Mouse (Mus musculus): ENCODE results near the gene Gcn1l1. TPM values are rescaled to one million over a fixed set of nuclear protein-coding genes. Genes with fewer than 3 reads are reported as not detected.

Gcn1l1 gene
- total RNA-seq (2012; rRNA removed) (79.7 and 93.8 TPM in 2 replicates), polyA plus RNA-seq (2012; ENCODE audit: insufficient read depth in 1 of 2, insufficient read length in 2 of 2, low read depth in 1 of 2, low replicate concordance in 2 of 2, missing spikeins in 1 of 2) (100 to 1,000 TPM in 1 of 2 experiments, 10 to 100 TPM in 1; 88.2 to 123 TPM)

DNA sequence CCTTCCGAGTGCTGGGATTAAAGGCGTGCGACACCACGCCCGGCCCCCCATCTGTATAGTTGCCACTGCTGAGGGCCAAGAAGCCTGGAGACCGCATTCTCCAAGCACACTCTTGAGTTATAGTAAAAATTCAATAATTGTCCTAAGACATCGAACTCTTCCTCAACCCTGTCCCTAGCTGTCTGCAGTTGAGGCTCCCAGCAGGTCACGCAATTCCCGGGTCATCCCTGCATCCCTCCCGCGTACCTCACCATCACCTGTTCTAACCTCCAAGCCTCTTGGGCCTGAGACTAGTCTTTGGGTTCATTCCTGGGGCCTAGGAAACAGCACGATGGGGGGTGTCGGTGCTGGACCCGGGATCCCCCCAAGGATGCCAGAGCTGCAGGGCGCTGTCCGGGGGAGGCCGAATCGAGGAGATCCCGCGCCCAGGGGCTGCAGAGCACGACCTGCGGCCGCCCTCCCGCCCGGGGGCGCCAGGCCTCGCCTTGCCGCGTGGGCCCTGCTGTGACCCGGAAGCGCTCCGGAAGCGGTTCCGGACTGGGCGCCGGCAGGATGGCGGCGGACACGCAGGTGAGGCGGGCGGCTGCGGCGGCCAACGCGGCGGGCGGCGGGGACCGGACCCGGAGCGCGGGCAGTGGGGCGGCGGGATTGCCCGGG lies at the start of gene Gcn1l1:
Gcn1l1 (plus strand) TSS at position 518 of the 657 bp plus-strand sequence.
- no peaks in the 10 kb centered on the region for H3K27me3 ChIP-seq (ENCODE audit: control insufficient read depth in 1 of 2, insufficient read depth in 2 of 2, low read length in 2 of 2)
- TF ChIP-seq TCF12 (IDR thresholded peaks at IDR 0.05; ENCODE audit: low read depth, low read length): peak; percentile 56; the same call in 1 of the 2 replicates
- TF ChIP-seq MAX (IDR thresholded peaks at IDR 0.05; ENCODE audit: low read length): peak; percentile 85
- no peak for TF ChIP-seq TAL1 (IDR thresholded peaks at IDR 0.05; ENCODE audit: low read length)
- peak; percentile 74 for TF ChIP-seq NELFE (IDR thresholded peaks at IDR 0.05; ENCODE audit: low read depth, low read length)
- peak; percentile 81; the same call in 1 of the 2 replicates for TF ChIP-seq MYC (IDR thresholded peaks at IDR 0.05; ENCODE audit: low read depth, low read length)
- peak; percentile 87 for TF ChIP-seq SIN3A (IDR thresholded peaks at IDR 0.05; ENCODE audit: low read length)
- TF ChIP-seq EP300 (IDR thresholded peaks at IDR 0.05; ENCODE audit: low read depth in 1 of 2, low read length in 2 of 2): no peak
- TF ChIP-seq CHD1 (IDR thresholded peaks at IDR 0.05; ENCODE audit: low read depth, low read length): no peak
- peak; percentile 35; the same call in 1 of the 2 replicates for TF ChIP-seq MAZ (IDR thresholded peaks at IDR 0.05; ENCODE audit: low read depth, low read length)
- 0 out of 2 replicates have a peak, but pooled peaks have one; percentile 14 for TF ChIP-seq NRF1 (IDR thresholded peaks at IDR 0.05; ENCODE audit: insufficient read depth, low read depth, low read length, poor library complexity, severe bottlenecking)
- peak; percentile 78 for TF ChIP-seq ELF1 (IDR thresholded peaks at IDR 0.05; ENCODE audit: low read depth, low read length)
- TF ChIP-seq MEF2A (IDR thresholded peaks at IDR 0.05; ENCODE audit: extremely low read depth, insufficient replicate concordance, low read depth, low read length, poor library complexity, severe bottlenecking): peak; percentile 15; the same call in 1 of the 2 replicates
- TF ChIP-seq RCOR1 (IDR thresholded peaks at IDR 0.05; ENCODE audit: low read depth, low read length): peak; percentile 16; the same call in 1 of the 2 replicates
- TF ChIP-seq ETS1 (IDR thresholded peaks at IDR 0.05; ENCODE audit: low read depth, low read length): no peak
- TF ChIP-seq ZKSCAN1 (IDR thresholded peaks at IDR 0.05; ENCODE audit: low read depth, low read length): no peak
- peak in 2 of 3 experiments; percentile 57 to 80; a peak in 4 of 6 replicates for TF ChIP-seq CTCF (IDR thresholded peaks at IDR 0.05 in 2 of 3, conservative IDR thresholded peaks at IDR 0.05 in 1 of 3; ENCODE audit: control insufficient read depth in 1 of 3, insufficient read depth in 1 of 3, low read depth in 2 of 3, low read length in 3 of 3, poor library complexity in 1 of 3, severe bottlenecking in 1 of 3)
- TF ChIP-seq SMC3 (IDR thresholded peaks at IDR 0.05; ENCODE audit: low read depth, low read length): no peak
- no peak for TF ChIP-seq UBTF (IDR thresholded peaks at IDR 0.05; ENCODE audit: borderline replicate concordance, insufficient read depth, low read depth, low read length)
- no peak for TF ChIP-seq BHLHE40 (IDR thresholded peaks at IDR 0.05; ENCODE audit: borderline replicate concordance, low read depth, low read length)
- TF ChIP-seq E2F4 (IDR thresholded peaks at IDR 0.05; ENCODE audit: borderline replicate concordance, low read depth, low read length): no peak
- TF ChIP-seq JUND (IDR thresholded peaks at IDR 0.05; ENCODE audit: low read depth, low read length): no peak
- peak; percentile 83; the same call in 1 of the 2 replicates for TF ChIP-seq MXI1 (IDR thresholded peaks at IDR 0.05; ENCODE audit: low read depth, low read length)
- no peak for TF ChIP-seq ZC3H11A (IDR thresholded peaks at IDR 0.05; ENCODE audit: low read depth, low read length)
- TF ChIP-seq POLR2A (IDR thresholded peaks at IDR 0.05; ENCODE audit: control insufficient read depth in 1 of 2, insufficient read depth in 1 of 2, low read depth in 1 of 2, low read length in 2 of 2, poor library complexity in 1 of 2): peak; percentile 58 to 65; a peak in 3 of 4 replicates
- no peak for TF ChIP-seq GATA1 (IDR thresholded peaks at IDR 0.05; ENCODE audit: low read depth, low read length)
- peak; percentile 77; the same call in 1 of the 2 replicates for TF ChIP-seq KAT2A (conservative IDR thresholded peaks at IDR 0.05; ENCODE audit: low read depth, low read length)
- no peak for TF ChIP-seq MAFK (IDR thresholded peaks at IDR 0.05; ENCODE audit: borderline replicate concordance, low read depth, low read length)
- peak; percentile 90 for TF ChIP-seq HCFC1 (IDR thresholded peaks at IDR 0.05; ENCODE audit: low read depth, low read length)
- TF ChIP-seq POLR2AphosphoS2 (IDR thresholded peaks at IDR 0.05; ENCODE audit: low read length): peak; percentile 44; the same call in 1 of the 2 replicates
- H3K79me2 ChIP-seq (ENCODE audit: control insufficient read depth, insufficient read depth, low read length, poor library complexity): peaks cover 71% of the 10 kb centered on the region
- peaks cover 0 to 7% of the 10 kb centered on the region in 2 experiments; a peak in 2 of 4 replicates for H3K4me1 ChIP-seq (ENCODE audit: control insufficient read depth in 1 of 2, insufficient read depth in 2 of 2, low read length in 2 of 2)
- peak within 1 kb of the TSS; percentile 46 for H3K27ac ChIP-seq (ENCODE audit: control insufficient read depth, low read depth, low read length)
- DNase-seq (ENCODE audit: low read depth, low spot score): peak; percentile 85
- peak within 1 kb of the TSS; percentile 92 to 94 for H3K4me3 ChIP-seq (ENCODE audit: control insufficient read depth in 1 of 2, insufficient read depth in 1 of 2, low read depth in 2 of 2, low read length in 2 of 2)
- H3K9ac ChIP-seq (ENCODE audit: control insufficient read depth, low read depth, low read length, poor library complexity, severe bottlenecking): peak within 1 kb of the TSS; percentile 86
- peaks cover 11 to 16% of the 10 kb centered on the region in 2 experiments for H3K36me3 ChIP-seq (ENCODE audit: control insufficient read depth in 1 of 2, insufficient read depth in 2 of 2, low read length in 2 of 2)
- no peaks in the 10 kb centered on the region for H3K9me3 ChIP-seq (replicated peaks; ENCODE audit: insufficient read depth, low read length)
